Mouse (Mus musculus): ENCODE data around the gene Gpsm2.

Gpsm2 gene

DNA sequence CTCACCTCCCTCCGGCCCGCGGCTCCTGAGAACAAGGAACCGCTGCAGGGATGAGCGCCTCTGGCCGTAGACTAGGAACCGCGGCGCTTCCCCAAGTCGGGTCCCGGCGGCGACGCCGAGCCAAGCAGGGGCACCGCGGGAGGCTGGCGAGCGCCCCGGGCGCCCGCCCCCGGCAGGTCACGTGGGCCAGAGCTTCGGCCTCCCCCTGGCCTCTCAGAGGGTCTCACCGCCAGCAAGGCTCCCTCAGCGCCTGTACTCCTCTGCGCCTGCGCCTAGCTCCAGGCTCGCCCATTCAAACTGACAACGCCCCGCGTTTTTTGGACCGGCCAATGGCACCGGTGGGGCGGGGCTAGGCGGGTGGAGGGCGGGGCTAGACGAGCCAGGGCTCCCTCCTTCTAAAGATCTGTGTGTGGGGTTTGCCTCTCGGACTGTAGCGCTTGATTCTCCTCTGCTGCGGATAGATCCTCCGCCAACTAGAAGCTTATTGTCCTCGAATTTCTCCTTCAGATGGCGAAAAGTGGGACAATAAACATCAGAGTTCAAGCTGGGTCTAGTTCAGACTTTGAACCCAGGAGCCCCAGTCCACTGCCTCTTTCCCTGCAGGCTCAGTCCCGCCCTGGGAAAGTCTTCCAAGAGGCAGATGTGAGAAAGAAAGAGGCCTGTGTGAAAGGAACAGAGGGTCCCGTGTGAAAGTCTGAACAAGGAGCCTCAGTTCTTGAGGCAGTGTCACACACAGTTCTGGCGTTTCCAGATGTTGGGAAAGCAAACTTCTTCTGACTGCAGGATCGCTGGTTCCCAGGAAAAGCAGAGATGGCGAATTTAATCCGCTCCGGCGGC lies at the start of gene Gpsm2:
TSS of gene Gpsm2 (minus strand) at position 274 of the 837 bp plus-strand sequence.
- DNase-seq (ENCODE audit: low spot score) = peak; percentile 99

DNA sequence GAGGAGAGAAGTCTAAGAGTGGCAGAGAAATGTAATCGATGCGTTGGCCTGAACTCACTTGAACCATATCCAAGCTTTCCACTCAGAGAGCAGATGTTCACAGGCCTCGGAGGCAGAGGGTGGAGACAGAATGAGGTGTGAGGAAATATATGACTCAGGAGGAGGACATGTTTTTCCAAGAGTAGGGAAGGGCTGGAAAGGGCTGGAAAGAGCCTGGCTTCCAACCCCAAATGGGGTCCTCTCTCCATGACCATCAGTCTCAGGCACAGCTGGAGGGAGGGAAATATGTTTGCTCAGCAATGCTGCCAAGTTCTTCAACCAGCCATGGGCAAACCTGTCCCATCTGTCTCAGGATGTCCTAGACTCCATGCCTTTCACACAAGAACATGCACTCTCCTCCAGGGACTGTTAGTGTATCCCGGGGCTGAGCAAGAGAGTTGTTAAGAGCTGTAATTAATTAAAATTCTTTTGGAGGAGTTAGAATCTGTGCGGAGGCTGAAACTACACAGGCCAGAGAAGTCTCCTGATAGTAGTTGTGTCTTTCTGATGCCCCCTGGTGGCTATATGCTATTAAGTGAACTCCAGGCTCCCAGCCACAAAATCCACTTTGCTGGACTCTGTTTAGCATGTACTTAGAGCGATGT lies 48.7 kb upstream of the Gpsm2 start:
- peak; percentile 59 for DNase-seq (ENCODE audit: low spot score)

DNA sequence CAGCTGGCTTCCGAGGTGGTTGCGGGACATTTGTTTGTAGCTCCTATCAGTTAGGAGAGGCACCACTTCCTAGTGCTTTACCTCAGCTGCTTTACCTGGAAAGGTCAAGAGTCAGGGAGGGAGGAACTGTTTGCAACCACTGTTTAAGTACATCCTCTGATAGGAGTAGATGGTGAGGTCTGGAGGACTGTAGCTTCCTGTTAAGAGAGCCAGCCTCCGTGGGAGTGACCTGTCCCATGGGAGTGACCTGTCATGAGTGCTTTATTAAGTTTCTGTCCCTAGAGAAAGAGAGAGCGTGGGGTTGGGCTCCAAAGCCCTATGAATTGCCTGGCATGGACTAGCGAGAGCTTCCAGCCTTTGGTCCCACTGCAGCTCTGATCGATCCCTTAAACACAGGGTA lies 47.4 kb upstream of the Gpsm2 start:
- peak; percentile 26 for DNase-seq (ENCODE audit: low spot score)

DNA sequence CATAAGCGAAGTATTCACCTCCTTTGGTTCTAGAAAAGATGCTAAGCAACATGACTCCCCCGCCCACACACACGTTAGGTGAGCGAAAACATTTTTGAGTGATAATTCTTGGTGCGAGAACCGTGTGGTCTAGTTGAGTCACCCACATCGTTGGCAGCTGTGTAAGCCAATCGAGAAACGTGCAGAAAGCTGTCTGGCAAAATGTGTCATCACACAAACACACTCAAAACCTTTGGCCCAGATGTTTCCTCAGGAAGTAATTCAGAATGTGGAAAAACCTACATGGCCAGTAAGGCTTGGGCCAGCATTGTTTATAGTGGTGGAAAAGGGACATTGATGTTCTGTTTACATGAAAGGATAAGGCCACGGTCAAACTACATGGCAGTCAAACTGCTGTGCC lies 45.3 kb upstream of the Gpsm2 start:
- DNase-seq (ENCODE audit: low spot score) = no peak

DNA sequence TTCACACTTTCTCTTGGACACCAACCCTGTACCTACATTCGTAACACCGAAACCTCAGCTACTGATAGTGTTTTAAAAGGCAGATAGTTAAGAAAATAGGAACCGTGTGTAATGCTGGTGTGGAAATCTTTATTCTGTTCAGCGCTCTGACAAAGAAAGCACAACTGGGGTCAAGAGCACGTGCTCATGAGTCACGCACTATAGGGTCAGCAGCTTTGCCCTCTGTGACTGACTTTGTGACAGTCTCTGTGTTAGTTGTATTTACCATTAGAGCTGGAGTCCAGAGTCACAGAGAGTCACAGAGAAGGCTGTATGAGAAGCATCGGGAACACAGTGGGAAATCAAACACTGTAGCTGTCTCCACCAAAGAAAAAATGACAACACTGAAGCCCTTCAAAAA lies 44.8 kb upstream of the Gpsm2 start:
- DNase-seq (ENCODE audit: low spot score) = no peak

DNA sequence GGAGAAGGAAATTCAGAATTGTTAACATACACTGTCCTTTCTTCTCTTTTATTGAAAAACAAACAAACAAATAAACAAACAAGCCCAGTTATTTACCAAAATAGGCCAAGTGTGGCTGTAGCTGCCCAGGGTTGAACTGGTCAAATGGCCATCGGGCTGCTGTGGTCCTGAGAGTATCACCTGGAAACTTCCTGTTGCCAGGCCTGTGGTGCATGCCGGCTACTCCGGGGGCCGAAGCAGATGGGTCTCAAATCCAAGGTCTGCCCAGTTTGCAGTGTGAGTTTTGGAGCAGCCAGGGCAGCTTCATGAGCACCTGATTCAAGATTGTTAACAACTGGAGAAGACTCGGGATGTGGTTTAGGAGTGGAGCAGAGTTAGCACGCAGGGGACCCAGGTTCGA lies 43.4 kb upstream of the Gpsm2 start:
- no peak for DNase-seq (ENCODE audit: low spot score)

DNA sequence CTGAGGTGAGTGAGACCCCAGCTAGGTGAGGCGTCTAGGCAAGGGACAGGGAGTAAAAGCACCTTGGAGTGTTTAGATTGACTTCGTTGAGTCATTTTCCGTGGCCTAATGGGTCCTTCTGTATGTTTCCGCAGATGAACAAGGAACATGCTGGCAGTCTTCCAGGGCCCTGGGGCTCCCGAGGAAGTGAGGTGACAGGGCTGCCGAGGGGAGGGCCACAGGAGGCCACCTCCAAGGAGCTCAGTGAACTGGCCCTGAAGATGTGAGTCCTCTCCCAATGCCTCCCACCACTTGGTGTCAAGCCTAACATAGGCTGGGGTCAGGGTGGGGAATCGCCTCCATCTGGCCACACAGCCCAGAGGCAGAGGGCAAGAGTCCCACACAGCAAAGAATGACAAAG lies 42.9 kb upstream of the Gpsm2 start:
- no peak for DNase-seq (ENCODE audit: low spot score)

DNA sequence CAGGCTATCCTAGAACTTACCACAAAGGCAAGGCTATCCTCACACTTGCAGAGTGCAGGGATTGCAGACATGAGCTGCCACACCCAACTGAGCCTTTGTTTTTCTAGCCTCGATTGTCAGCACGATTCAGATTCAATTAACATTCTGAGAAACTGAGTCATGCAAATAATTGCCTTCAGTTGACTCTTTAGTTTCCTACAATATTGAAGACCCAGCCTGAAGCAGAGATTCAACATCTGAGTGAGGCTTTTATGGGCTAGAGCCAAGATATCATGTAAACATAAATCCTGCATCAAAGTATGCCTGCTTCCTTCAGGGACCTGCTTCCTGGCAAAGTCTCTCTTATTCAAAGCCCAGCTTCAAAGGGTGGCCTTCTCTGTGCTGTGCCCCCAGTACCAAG lies 41.6 kb upstream of the Gpsm2 start:
- DNase-seq (ENCODE audit: low spot score) = no peak

DNA sequence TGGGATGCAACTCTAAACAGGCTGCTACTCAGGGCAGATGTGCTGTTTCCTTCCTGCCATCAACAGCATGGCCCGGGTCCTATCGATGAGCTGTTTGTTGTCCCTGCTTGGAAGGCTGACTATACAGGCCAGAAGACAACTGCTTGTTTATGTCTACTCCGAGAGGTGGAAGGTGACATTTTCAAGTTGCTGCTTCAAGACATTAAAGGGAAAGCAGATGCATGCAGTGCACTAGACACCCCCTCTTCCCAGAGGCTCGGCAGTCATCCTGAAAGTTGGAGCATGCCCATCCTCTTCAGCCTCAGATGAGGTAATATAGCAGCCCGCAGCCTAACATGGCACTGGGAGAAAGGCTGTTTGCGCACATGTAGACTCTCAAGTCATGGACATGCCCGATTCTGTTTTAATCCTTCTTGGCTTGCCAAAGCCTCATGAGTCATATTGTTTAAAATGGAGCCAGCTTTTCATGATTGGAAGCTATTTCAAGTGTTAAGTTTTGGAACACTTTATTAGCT lies 40.5 kb upstream of the Gpsm2 start:
- no peak for DNase-seq (ENCODE audit: low spot score)

DNA sequence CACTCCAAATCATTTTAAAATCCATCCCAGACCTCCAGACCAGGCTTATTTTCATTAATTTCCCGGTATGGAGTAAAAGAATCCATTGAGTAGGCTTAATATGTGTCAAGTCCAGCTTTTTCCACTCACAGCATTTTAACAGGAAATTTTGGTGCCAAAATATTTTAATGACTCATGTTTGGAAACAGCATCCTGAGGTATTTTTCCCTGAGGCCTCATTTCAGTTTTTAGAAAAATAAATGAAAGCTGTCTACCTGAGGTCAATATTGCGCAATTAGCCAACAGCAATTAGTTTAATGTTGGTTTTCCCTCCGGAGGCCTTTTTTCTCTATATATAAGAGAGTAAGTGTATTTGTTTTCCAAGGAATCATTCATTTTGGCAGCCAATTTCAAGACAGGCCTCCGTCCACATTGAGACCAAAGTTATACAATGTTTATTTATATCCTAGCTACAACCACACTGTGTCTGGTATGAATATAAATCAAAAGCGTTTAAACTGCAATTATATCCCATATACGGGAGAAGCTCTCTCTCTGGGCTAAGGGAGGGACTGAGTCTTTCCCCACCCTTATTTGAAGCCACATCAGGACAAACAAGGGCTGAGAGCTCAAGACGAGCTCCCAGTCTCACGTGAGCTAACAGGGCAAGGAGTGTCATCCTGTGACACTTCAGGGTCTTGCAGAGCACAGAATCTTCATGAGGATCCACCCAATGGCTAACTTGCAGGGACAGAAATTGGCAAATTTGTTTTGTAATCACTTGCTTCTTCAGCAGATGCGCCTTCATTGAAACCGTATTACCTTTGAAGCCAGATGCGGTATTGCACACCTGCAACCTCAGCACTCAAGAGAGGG lies 37.7 kb upstream of the Gpsm2 start:
- no peak for DNase-seq (ENCODE audit: low spot score)

DNA sequence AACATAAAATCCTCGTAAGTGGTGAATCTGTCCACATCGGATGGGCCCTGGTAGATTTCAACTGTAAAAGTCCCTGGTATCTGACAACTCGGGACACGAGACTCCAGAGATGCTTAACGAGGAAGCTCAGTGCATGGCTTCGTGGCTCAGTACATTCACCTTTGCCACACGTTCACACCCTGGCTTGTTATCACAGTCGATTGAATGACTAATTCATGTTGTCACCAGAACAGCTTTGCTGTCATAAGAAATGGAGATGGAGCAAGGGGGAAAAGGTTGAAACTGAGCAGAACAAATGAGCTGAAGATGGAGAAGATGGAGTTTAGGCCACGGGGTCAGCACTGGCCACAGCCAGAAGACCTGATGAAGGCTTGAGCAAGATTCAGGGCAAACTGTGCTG lies 35.5 kb upstream of the Gpsm2 start:
- DNase-seq (ENCODE audit: low spot score) = no peak

DNA sequence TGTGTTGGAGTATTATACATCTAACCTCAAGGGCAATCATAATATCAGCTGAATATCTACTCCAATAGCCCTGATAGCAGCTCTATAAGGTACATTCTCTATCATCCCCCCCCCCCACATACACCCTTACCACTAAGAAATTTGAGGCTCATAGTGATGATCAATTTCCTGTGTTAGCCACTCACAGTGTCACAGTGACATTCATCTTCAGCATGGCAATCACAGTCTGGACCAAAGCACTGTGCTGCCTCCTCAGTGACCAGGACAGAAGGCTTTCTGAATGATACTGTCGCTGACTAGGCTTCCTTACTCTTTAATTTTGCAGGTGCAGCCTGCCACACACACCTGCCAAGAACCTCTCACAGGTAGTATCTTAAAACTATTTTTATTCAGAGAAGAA lies 34.0 kb upstream of the Gpsm2 start:
- no peak for DNase-seq (ENCODE audit: low spot score)

DNA sequence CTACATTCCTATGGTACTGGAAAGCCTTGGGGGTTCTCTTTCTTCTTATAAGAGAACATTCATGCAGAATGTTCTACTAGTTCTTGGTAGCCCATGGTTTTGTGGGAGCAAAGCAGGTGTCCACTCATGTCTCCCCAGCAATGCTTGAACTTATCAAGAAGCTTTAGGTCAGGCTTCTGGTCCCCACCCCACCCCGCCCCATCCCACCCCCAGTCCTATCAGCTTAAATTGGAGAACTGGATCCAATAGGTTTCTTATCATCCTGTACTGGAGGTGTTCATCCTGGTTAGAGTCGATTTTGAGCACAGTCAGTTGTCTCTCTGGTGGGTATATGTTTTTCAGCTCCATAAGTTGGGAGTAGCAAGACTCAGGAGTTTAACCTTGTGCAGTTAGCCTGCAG lies 33.4 kb upstream of the Gpsm2 start:
- no peak for DNase-seq (ENCODE audit: low spot score)

DNA sequence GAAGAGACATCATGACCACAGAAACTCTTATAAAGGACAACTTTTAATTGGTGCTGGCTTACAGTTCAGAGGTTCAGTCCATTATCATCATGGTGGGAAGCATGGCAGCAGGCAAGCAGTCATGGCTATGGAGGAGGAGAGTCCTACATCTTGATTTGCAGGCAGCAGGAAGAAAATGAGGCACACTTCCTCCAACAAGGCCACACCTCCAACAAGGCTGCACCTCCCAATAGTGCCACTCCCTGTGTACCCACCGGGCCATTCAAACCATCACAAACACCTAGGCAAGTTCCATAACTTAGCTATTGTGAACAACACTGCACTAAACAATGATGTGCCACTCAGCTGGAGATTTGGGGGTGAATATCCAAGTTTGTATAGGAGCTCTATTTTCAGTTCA lies 32.4 kb upstream of the Gpsm2 start:
- DNase-seq (ENCODE audit: low spot score) = no peak

DNA sequence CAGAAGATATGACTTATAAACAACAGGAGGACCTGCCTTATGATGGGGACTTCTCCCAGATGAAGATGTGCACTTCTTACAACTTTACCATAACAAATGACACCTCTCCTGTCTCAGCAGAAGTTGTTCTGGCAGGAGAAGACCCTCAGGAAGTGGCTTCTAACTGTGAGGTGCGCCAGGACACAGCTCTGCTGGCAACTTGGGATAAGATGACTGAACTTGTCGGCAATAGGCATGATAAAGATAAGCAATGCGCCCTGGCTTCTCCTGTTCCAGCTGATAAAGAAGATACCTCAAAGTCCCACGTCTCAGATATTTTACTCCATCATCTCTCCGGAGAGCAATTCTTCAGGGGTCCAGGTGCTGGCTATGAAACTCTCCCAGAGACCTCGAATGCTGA lies 29.6 kb upstream of the Gpsm2 start:
- no peak for DNase-seq (ENCODE audit: low spot score)

DNA sequence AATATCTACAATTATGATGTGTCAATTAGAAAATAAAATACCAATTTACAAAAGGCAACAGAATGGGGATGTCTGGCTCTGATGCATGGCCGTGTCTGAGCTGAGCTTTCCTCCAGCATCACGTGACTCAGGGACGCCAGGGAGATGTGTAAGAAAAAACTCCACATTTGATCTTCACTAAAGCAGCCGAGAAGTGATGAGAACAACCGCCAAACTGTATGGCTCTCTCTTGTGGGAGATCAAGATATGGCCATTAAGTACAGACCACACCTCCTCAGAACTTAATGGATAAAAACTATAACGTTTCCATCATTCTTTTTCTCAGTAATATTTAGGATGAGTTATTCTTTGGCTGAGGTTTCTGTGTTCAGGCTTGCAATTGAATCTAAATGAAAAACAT lies 29.0 kb upstream of the Gpsm2 start:
- no peak for DNase-seq (ENCODE audit: low spot score)

DNA sequence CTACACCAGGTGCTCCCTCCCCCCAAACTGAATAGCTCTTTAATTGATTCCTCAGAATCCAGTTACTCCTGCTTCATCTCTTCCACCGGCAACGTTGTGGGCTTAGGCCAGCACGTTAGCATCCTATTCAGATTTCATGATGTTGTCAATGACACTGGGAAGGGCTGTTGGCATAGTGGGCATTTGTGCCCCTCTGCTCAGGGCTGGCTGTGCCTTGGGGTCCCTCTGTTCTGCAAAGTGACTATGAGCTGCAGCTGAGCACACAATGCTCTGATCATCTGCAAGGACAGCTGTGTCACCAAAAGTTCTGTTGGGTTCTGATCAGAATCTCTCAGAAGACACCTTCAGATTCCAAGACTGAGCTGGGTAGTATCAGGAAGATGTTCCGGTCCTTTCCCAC lies 22.0 kb upstream of the Gpsm2 start:
- no peak for DNase-seq (ENCODE audit: low spot score)

DNA sequence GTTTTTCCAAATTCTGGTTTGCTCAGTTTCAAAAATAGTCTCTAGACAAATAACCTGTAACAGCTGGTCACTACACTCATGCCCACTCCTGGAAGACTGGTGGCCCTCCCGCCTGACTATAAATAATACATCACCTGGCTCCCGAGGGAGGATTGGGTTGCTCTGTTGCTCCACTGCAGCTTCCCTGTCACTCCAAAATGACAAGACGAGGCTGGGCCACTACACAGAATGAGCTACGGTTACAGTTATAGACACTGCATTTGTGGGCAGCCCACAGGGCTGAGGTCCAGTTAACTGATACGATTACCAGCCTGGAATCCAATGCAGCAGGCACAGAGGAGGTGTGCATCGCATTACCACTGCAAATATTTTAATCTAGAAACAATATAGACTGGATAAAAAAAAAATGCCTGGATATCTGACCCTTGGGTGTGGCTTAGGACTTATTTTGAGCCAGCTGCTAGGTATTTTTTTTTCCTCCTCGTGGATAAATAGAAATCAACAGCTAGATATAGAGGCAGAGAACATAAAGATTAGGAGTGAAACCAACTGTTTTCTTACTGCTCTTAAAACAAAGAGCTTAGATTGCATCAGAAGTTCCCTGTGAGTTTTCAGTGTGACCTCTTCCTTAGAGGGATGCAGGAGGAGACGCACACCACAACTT lies 17.1 kb upstream of the Gpsm2 start, which contains the start of gene Aknad1:
TSS of gene Aknad1 (plus strand) at position 614 of the 664 bp plus-strand sequence.
- DNase-seq (ENCODE audit: low spot score) = no peak

DNA sequence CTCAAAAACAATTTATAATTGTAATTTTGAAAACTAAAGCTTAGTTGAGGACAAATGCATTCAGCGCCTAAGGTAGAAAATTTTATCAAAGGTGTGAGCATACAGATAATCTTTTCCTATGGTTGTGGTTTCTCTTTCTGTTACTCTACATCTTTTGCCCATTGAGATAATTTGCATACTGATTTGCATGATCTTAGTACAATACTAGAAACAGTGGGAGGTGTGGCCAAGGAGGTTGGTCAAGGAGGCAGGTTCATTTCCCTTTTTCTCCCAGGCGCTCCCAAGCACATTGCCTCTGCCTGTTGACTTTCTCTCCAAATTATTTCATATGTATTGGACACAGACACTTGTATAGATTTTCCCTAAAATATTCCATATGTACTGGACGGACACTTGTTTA lies 15.7 kb upstream of the Gpsm2 start:
- DNase-seq (ENCODE audit: low spot score) = no peak

DNA sequence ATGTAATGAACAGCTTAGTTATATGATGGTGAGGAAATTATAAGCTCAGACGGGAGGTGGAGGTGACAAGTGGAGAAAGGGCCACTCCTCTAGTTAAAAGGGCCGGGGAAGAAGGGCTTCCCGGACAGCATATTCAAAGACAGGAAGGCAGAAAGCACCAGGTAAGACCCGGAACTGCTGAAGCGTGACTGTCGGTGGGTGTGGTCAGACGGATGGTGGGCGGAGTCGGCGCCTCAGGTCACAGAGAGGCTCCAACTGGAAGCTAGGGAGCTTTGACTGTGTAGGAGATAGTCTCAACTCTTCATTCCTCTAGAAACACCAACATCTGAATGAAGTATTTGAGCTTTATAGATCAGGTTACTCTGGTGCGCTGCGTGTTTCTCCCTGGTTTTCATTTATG lies 8.2 kb upstream of the Gpsm2 start:
- DNase-seq (ENCODE audit: low spot score) = peak; percentile 41

DNA sequence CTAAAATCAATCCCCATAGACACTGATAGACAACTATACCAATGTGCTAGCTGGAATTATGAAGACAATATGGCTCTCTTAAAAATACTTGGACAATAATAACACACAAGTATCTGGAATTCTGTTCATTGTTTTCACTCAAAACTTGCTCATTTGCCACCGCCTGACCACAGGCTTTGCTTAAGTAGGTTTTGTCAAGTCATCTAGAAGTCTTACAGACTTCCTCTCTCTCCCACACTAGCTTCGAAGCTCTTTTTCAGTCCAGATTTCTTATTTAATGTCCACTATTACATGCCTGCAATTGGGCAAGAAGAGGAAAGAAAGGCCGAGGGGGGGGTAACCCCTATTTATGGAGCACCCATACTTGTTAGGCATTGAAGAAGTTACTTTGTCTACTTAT lies 5.7 kb upstream of the Gpsm2 start:
- no peak for DNase-seq (ENCODE audit: low spot score)

DNA sequence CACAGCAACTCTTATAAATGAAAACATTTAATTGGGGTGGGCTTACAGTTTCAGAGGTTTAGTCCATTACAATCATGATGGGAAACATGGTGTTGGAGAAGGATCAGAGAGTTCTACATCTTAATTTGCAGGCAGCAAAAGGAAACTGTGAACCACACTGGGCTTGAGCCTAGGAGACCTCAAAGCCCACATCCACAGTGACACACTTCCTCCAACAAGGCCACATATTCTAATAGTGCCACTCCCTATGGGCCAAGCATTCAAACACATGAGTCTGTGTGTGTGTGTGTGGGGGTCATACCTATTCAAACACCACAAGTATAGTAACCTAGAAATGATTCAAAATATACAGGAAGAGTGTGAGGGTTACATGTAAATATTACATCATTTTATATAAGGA lies 5.2 kb upstream of the Gpsm2 start:
- no peak for DNase-seq (ENCODE audit: low spot score)
